In genomic region chr1:34184266-34184665, GRCm38 (mm10) we compare ENCODE assay signal across 20 mouse cellular contexts.
DNase-seq lines count a peak whose midpoint lies in the region; ATAC-seq lines count a peak whose summit lies in the region.
"Had no signal": no experiment of that assay in that cellular context is flagged by ENCODE, and none has a peak within 500 bp of the region (broad histone marks: within the 10 kb centered on the region; RNA-seq: fewer than 3 reads in every experiment).

No protein-coding gene starts in this region.

- H3K27ac ChIP-seq in heart, embryonic 12.5 days (ENCODE audit: poor library complexity, severe bottlenecking) = no peak overlapping the region
- H3K27ac ChIP-seq in hindbrain, embryonic 10.5 days = peak overlapping the region; percentile 84
- H3K27ac ChIP-seq in hindbrain, embryonic 14.5 days = no peak overlapping the region
- H3K27ac ChIP-seq: embryonic facial prominence, embryonic 13.5 days; forebrain, embryonic 10.5 days; heart, embryonic 15.5 days had no signal

- no peak overlapping the region for H3K4me2 ChIP-seq in heart, embryonic 12.5 days
- no peak overlapping the region for H3K4me2 ChIP-seq in hindbrain, embryonic 14.5 days (replicated peaks)
- H3K4me2 ChIP-seq: embryonic facial prominence, embryonic 13.5 days; heart, embryonic 15.5 days had no signal

- no peak overlapping the region for H3K4me3 ChIP-seq in heart, embryonic 12.5 days
- H3K4me3 ChIP-seq in hindbrain, embryonic 10.5 days = no peak overlapping the region
- no peak overlapping the region for H3K4me3 ChIP-seq in hindbrain, embryonic 14.5 days (replicated peaks; ENCODE audit: low read length)
- H3K4me3 ChIP-seq: embryonic facial prominence, embryonic 13.5 days; erythroblast, embryonic 14.5 days; forebrain, embryonic 10.5 days; heart, embryonic 15.5 days had no signal

- no peak for DNase-seq in heart, adult 8-10 months (ENCODE audit: low spot score)
- DNase-seq in hindbrain, embryonic 10.5 days (ENCODE audit: low spot score) = no peak
- no peak for DNase-seq in hindbrain, embryonic 14.5 days (ENCODE audit: low spot score)
- DNase-seq in 3T3-L1 (ENCODE audit: low read depth, low spot score) (peak; percentile 69), NIH3T3 (ENCODE audit: low read depth) (peak; percentile 59)
- DNase-seq in lung, postnatal 4 days = no peak
- DNase-seq in kidney, postnatal 10 days = no peak
- DNase-seq: adrenal gland, postnatal 10 days; cerebellum, adult 11 months; cerebellum, adult 8-10 months; cerebellum, postnatal 14 days; gastrocnemius, postnatal 10 days; kidney, adult 11 months; kidney, adult 9 months had no signal

- no peak overlapping the region for H3K9ac ChIP-seq in heart, embryonic 12.5 days
- no peak overlapping the region for H3K9ac ChIP-seq in hindbrain, embryonic 14.5 days
- H3K9ac ChIP-seq: embryonic facial prominence, embryonic 13.5 days; heart, embryonic 15.5 days had no signal

- H3K9me3 ChIP-seq in heart, embryonic 12.5 days (replicated peaks) = no peaks in the 10 kb centered on the region
- H3K9me3 ChIP-seq in hindbrain, embryonic 10.5 days = 0 out of 2 replicates have a peak, but pooled peaks cover 2% of the 10 kb centered on the region
- no peaks in the 10 kb centered on the region for H3K9me3 ChIP-seq in hindbrain, embryonic 14.5 days (ENCODE audit: control insufficient read depth, low read length)
- H3K9me3 ChIP-seq: embryonic facial prominence, embryonic 13.5 days; forebrain, embryonic 10.5 days; heart, embryonic 15.5 days had no signal

- 39% methylated on average over 6 of the region's 6 CpGs for WGBS in heart, embryonic 12.5 days
- WGBS in hindbrain, embryonic 10.5 days = 69% methylated on average over 6 of the region's 6 CpGs
- WGBS in hindbrain, embryonic 14.5 days = 64% methylated on average over 6 of the region's 6 CpGs

- H3K36me3 ChIP-seq in heart, embryonic 12.5 days = peaks cover 58% of the 10 kb centered on the region
- peaks cover 48% of the 10 kb centered on the region for H3K36me3 ChIP-seq in hindbrain, embryonic 10.5 days
- peaks cover 77% of the 10 kb centered on the region for H3K36me3 ChIP-seq in hindbrain, embryonic 14.5 days (replicated peaks; ENCODE audit: control insufficient read depth, insufficient read depth)

- H3K27me3 ChIP-seq in heart, embryonic 12.5 days (replicated peaks) = no peaks in the 10 kb centered on the region
- no peaks in the 10 kb centered on the region for H3K27me3 ChIP-seq in hindbrain, embryonic 10.5 days (ENCODE audit: insufficient read depth, poor library complexity, severe bottlenecking)
- no peaks in the 10 kb centered on the region for H3K27me3 ChIP-seq in hindbrain, embryonic 14.5 days (ENCODE audit: control insufficient read depth, insufficient read depth, low read length)
- H3K27me3 ChIP-seq: embryonic facial prominence, embryonic 13.5 days; heart, embryonic 15.5 days had no signal

- peak; percentile 55; the same call in 1 of the 2 replicates for ATAC-seq in heart, embryonic 12.5 days (ENCODE audit: insufficient number of reproducible peaks, low FRiP score)
- no peak for ATAC-seq in hindbrain, embryonic 14.5 days (ENCODE audit: low FRiP score)
- ATAC-seq: hindbrain, postnatal 0 days had no signal

- peaks cover 10% of the 10 kb centered on the region for H3K4me1 ChIP-seq in heart, embryonic 12.5 days (replicated peaks)
- peaks cover 36% of the 10 kb centered on the region for H3K4me1 ChIP-seq in hindbrain, embryonic 10.5 days (replicated peaks)
- no peaks in the 10 kb centered on the region for H3K4me1 ChIP-seq in hindbrain, embryonic 14.5 days (replicated peaks; ENCODE audit: control insufficient read depth, insufficient read depth, low read length)
- H3K4me1 ChIP-seq: embryonic facial prominence, embryonic 13.5 days had no signal

Comparison
In these comparisons a context has a peak if more than half of its experiments do, and no peak if none do; other contexts are left out.
1. DNase-seq: peak in 3T3-L1 (single experiment) and NIH3T3 (single experiment); none in heart, adult 8-10 months (single experiment), hindbrain, embryonic 10.5 days (single experiment), hindbrain, embryonic 14.5 days (single experiment), lung, postnatal 4 days (0 of 2) and kidney, postnatal 10 days (single experiment).